Mouse (Mus musculus) embryonic fibroblast, embryonic 13.5 days (primary cell): ENCODE measurements around the gene Flnb. TPM values are rescaled to one million over a fixed set of nuclear protein-coding genes. Genes with fewer than 3 reads are reported as not detected.

Experiments
- H3K27ac ChIP-seq: 2 replicates; pipeline ENCODE4 v1.5.1; 2012; ENCODE audit warnings: low read length, control low read depth, inconsistent platforms; ENCODE audit not compliant: insufficient read depth
- H3K4me1 ChIP-seq: 2 replicates; pipeline ENCODE4 v1.6.1; 2011; ENCODE audit warnings: low read length; ENCODE audit not compliant: control insufficient read depth, insufficient read depth
- H3K4me3 ChIP-seq: 2 replicates; pipeline ENCODE4 v1.5.1; 2011; ENCODE audit warnings: mild to moderate bottlenecking, control low read depth, low read length; ENCODE audit not compliant: insufficient read depth
- CTCF ChIP-seq: IDR thresholded peaks from 2 replicates; pipeline ENCODE4 v1.5.1; 2011; ENCODE audit warnings: mild to moderate bottlenecking, control low read depth, low read length, moderate library complexity, borderline replicate concordance; ENCODE audit not compliant: insufficient read depth
- POLR2A ChIP-seq: IDR thresholded peaks from 2 replicates; pipeline ENCODE4 v1.6.1; 2011; ENCODE audit warnings: low read depth, mild to moderate bottlenecking, control low read depth, low read length, moderate library complexity
- polyA plus RNA-seq: library from polyadenylated mRNA; stranded (reverse); fragments of >200 nt; gene quantifications from 2 replicates; pipeline ENCODE4 v1.2.4, GENCODE M21; 2011; ENCODE audit warnings: low read depth; ENCODE audit not compliant: missing spikeins, insufficient read length

Flnb gene
- polyA plus RNA-seq, 1 experiment = 190 TPM

DNA sequence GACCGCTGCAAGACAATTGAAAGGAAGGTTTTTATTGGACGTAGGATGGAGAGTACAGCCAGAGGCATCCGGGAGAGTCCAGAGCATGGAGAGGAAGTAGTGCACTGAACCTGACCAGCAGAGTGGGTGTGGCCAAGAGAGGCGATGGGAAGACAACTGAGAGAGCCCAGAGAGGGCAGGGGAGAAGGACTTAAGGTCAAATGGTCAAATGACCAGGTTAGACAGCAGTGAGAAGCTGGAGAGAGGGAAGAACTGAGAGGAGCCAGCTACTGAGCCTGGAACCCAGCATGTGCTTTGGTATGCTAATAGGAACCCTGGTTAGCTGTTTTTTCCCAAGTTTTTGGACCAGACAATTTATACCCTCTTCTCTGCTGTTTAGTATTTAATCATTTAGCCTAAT lies 40.7 kb downstream of the Flnb start:
- TF ChIP-seq POLR2A (no peak), CTCF (no peak)
- Histone ChIP-seq H3K4me1 (peaks cover 29% of the 10 kb centered on the region), H3K27ac (no peak overlapping the region), H3K4me3 (no peak overlapping the region)

DNA sequence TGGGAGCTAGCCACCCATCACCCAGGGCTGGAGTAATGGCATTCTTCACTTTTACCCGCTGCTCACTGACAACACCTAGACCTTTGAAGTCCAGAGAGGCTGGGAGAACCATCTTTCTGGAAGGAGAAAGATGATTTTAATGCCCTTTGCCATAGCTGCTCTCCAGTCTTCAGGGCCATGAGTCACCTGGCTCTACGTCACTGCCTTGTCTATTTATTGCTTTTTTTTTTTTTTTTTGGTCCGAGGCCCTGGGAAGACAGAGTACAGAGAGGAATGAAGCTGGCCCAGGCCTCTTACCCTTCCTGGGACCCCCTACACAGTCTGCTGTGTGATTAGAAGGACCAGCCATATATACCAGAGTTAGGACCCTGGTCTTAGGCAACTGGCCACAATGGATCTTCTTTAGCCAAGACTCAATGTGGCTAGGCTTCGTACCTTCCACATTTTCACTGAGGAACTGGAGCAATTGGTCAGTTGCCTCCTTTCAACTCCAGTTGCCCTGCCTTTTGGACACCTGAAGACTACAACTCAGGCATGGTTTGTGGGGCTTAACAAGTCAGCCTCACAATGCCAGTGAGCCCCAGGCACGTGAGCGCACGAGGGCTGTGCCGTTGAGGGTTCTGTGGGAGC lies 42.9 kb downstream of the Flnb start:
- Histone ChIP-seq H3K4me1 (peaks cover 34% of the 10 kb centered on the region), H3K27ac (no peak overlapping the region; the same call in 1 of the 2 replicates), H3K4me3 (no peak overlapping the region)
- TF ChIP-seq CTCF = no peak
- no peak for TF ChIP-seq POLR2A

DNA sequence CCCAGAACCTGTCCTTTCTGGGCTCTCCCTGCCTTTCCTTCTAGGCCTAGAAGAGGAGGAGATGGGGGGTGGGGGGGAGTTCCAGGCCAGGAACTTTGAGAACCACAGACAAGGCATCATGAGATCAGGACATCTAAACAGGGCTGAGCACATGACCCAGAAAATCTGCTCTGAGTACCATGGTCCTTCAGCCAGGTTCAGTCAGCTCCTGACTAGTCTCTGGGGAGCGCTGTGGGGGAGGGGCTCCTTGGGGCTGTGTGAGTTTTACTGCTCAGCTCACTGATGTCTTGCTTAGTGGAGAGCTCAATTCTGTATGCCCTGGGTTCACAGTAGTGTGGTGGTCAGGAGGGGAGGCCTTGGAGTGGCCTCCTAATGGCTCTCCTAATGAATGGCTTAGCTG lies 43.5 kb downstream of the Flnb start:
- H3K4me3 ChIP-seq = no peak overlapping the region
- H3K27ac ChIP-seq = no peak overlapping the region
- TF ChIP-seq CTCF = no peak
- H3K4me1 ChIP-seq = peaks cover 29% of the 10 kb centered on the region

DNA sequence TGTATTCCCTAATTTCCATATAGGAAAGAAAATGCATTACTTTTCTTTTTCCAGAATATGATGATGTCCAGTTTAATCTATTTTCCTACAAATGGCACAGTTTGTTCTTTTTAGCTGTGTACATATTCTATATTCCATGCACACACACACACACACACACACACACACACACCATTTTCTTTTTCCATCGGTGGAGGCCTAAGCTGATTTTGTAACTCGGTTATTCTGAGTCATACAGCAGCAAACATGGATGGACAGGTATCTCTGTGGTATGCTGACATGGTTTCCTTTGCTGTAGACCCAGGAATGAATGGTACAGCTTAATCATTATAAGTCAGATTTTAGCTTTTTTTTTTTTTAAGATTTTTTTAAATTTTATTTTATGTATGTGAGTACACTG lies 44.5 kb downstream of the Flnb start:
- Histone ChIP-seq H3K4me3 (no peak overlapping the region), H3K27ac (no peak overlapping the region), H3K4me1 (peaks cover 27% of the 10 kb centered on the region)
- TF ChIP-seq POLR2A (no peak), CTCF (no peak)

DNA sequence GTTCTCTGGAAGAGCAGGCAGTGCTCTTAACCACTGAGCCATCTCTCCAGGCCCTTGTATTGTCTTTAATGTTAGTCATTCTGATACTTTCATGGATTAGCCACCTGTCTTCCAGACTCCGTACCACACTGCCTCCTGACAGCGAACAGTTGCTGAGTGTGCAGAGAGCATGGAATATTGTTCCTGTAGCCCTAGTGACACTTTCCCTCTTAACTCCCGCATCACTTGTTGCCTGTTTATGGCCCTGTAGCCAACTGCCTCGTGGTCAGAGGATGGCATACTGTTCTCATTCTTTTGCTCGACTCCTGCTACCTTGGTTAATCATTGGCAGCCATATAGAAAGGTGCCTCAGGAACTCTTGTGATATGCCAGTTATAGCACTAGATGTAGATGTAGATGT lies 45.4 kb downstream of the Flnb start:
- peak overlapping the region; percentile 60 for H3K27ac ChIP-seq
- peaks cover 28% of the 10 kb centered on the region for H3K4me1 ChIP-seq
- TF ChIP-seq POLR2A = no peak
- TF ChIP-seq CTCF = no peak
- no peak overlapping the region for H3K4me3 ChIP-seq

DNA sequence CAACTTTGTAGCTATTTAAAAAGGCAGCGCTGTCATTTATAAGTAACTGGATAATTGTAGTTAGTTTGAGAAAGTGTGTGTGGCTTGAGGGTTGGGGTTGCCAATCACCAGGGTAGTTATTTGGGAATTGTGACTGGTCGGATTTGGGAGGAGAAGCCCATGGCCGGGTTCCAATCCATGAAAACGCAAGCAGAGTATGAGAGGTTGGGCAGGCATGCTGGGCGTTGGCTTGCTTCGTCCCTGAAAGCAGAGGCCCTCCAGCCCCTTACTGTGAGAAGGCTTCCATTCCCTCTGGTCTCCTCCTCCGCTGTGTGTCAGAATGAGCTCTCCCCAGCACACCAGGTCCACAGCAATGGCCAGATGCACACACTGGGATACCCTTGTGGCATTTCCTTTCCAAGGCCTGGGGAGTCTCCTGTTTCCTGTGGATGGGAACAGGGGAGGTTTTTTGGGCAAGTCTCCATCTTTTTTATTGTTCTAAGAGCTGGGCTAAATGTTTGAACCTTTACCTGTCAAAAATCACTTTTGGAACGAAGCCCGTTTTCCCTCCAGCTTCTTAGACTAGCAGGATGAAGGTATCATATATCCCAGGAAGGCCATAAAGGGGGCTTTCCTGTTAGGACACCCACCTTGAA lies 46.2 kb downstream of the Flnb start:
- Histone ChIP-seq H3K4me3 (no peak overlapping the region), H3K27ac (peak overlapping the region; percentile 60), H3K4me1 (peaks cover 28% of the 10 kb centered on the region)
- TF ChIP-seq CTCF = no peak
- no peak for TF ChIP-seq POLR2A

DNA sequence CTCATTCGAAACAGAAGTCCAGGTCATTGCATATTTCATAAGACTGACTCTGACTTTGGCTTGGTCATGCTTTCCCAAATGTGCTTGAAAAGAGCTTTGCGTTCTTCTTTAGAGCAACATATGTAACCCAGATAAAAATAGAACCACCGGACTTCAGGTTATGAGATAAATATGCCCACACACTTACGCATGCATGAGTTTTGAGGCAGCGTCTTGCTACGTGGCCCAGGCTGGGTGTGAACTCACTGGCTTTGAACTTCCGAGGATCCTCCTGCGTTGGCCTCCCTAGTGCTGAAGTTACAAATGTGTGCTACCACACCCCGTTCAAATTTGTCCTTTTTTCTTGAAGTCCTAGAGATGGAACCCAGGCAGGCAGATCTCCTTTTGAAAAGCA lies 46.7 kb downstream of the Flnb start:
- TF ChIP-seq CTCF = no peak
- H3K4me1 ChIP-seq = peaks cover 28% of the 10 kb centered on the region
- H3K4me3 ChIP-seq = no peak overlapping the region
- H3K27ac ChIP-seq = peak overlapping the region; percentile 60

DNA sequence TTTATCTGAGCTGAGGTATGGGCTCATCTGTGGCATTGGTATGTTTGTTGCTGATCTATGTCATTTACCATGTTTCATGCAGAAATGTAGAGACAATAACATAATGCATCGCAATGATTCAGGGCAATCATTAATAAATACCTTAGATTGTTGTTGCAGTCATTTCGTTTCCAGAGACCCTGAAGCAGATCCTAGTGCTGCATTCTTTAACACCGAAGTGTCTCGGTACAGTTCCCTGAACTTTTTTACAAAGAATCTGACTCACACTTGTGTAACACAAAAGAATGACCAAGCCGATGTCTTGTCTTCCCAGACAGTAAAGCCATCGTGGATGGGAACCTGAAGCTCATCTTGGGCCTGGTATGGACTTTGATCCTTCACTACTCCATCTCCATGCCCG lies 49.5 kb downstream of the Flnb start:
- Histone ChIP-seq H3K4me1 (peaks cover 25% of the 10 kb centered on the region), H3K27ac (peak overlapping the region; percentile 88), H3K4me3 (no peak overlapping the region)
- TF ChIP-seq CTCF (no peak), POLR2A (no peak)

DNA sequence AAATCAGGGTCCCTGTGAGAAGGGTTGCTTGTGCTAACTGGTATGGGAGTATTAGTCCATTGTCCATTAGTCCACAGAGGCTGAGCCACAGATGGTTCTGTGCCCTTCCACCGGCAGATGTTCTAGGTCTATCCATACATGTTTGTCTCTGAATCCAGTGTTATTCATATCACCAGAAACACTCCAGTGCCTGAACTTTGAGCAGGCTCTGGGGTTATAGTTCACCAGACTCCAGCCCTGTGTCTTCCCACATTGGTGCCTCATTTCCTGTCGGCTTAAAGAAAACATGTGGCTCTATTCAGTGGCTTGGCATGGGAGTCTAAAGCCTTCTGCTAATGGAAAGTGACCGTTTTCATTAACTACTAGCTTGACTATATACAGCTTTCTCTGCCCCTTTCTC lies 50.1 kb downstream of the Flnb start:
- TF ChIP-seq POLR2A (no peak), CTCF (no peak)
- Histone ChIP-seq H3K27ac (peak overlapping the region; percentile 76), H3K4me1 (peaks cover 26% of the 10 kb centered on the region), H3K4me3 (no peak overlapping the region)

DNA sequence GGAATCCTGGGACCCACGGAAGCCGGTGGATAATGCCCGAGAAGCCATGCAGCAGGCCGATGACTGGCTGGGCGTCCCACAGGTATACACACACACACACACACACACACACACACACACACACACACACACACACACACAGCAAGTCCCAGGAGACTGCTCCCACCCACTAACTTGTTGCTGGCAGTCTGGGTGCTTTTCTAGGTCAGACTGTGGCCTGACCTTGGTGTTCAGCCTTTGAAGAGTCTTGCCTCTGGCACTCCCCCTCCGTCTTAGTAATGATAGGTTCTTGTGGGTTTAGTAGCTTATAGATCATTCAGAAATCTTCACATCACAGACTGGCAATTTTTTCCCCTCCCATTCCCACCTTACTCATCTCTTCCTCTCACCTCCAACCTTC lies 52.0 kb downstream of the Flnb start:
- peaks cover 14% of the 10 kb centered on the region for H3K4me1 ChIP-seq
- TF ChIP-seq CTCF (no peak), POLR2A (no peak)
- H3K4me3 ChIP-seq = no peak overlapping the region
- H3K27ac ChIP-seq = peak overlapping the region; percentile 17; the same call in 1 of the 2 replicates

DNA sequence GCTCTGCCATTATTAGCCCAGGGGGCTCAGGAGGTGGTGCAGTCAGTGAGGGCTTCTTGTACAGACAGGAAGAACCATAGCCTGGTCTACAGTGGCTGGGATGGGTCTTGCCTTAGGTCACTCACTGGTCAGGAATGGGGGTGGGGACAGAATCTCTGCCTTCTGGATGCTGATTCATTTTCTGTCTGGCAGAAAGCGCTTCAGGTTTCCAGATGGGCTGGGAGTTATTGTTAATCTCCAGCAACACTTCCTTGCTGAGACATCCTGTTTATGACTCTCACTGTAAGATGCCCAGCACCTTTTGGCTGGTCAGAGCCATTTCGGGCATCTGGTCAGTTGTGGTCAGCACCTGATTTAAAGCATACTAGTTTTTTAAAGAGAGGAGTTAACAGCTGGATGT lies 55.8 kb downstream of the Flnb start:
- Histone ChIP-seq H3K4me3 (no peak overlapping the region), H3K27ac (peak overlapping the region; percentile 30; the same call in 1 of the 2 replicates), H3K4me1 (0 out of 2 replicates have a peak, but pooled peaks cover 3% of the 10 kb centered on the region)
- TF ChIP-seq CTCF = no peak
